Mouse (Mus musculus): ENCODE measurements around the gene Itprid2. TPM values are rescaled to one million over a fixed set of nuclear protein-coding genes. Genes with fewer than 3 reads are reported as not detected.
A peak's percentile ranks its signal among the peaks of the same experiment; 100 is the strongest.

The Itprid2 gene
- polyA plus RNA-seq, 1 experiment from 2014 or later = 5.9 TPM

DNA sequence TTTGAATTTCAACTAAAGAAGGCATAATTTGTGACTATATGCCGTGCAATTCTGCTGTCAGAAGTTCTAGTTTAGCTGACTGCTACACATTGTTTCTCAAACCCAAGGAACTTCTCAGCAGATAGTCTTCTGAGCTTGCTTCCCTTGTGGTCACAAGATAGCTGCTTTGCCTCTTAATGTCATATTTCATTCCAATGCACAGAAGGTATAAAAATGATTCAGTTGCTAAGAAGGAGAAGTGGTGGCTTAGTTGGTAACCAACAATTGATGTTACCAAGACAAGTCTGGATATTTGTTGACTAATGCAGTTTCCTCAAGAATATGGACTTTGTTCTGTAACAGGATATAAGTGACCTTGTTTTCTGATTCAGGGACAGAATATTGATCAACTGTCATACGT is 17.0 kb upstream of the Itprid2 start:
- ATAC-seq (ENCODE audit: low FRiP score) = no peak
- no peak overlapping the region for H3K9ac ChIP-seq (replicated peaks)
- H3K4me2 ChIP-seq = no peak overlapping the region
- no peaks in the 10 kb centered on the region for H3K27me3 ChIP-seq (replicated peaks)
- no peaks in the 10 kb centered on the region for H3K36me3 ChIP-seq
- WGBS = 92% methylated on average over 2 of the region's 2 CpGs
- H3K27ac ChIP-seq (replicated peaks) = no peak overlapping the region
- no peaks in the 10 kb centered on the region for H3K4me1 ChIP-seq
- no peak overlapping the region for H3K4me3 ChIP-seq (replicated peaks)
- H3K9me3 ChIP-seq (replicated peaks) = no peaks in the 10 kb centered on the region

DNA sequence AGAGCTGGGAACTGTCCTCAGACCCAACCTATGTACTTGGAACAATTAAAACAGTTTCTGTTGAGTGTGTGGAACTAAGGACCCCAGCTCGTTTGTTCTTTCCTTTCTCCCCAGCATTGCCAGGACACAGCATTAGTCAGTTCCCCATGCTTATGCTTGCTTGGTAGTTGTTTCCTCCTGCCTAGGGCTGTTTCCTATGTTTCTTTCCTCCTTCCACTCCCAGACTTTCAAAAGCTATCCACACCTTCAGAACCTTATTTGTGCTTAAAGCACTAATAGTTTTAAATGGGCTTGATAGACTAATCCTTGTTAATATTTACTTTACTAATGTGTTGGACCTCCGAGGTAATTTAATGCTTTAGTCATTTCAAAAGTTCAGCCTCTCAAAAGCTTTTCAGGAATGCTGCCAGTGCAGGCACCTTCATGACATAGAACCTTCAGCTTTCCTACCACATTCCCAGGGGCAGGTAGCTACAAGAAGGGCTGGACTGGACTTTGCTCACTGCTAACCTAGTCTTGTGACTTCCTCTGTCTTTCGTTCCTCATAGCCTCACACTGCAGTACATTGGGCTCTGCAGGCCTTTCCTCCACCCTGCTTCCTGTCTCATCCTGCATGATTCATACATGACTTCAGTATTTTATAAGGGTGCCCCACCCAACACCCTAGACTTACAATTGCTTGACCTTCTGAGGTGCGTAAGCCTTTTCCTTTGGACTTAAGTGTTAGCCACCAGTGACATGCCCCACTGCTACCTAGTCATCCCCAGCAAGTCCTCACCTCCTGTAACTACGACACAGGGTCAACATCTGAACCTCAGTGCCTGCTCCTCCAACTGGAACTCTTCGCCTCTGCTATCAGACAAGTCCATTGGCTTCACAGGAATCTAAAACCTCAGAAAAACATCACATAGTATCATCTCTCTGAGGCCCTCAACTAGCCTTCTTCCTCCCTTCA is 16.3 kb upstream of the Itprid2 start:
- Histone ChIP-seq H3K36me3 (no peaks in the 10 kb centered on the region), H3K9ac (replicated peaks) (no peak overlapping the region), H3K4me3 (replicated peaks) (no peak overlapping the region), H3K4me2 (no peak overlapping the region), H3K4me1 (no peaks in the 10 kb centered on the region), H3K27me3 (replicated peaks) (no peaks in the 10 kb centered on the region), H3K27ac (replicated peaks) (no peak overlapping the region), H3K9me3 (replicated peaks) (no peaks in the 10 kb centered on the region)
- WGBS = 83% methylated on average over 6 of the region's 6 CpGs
- no peak for ATAC-seq (ENCODE audit: low FRiP score)

DNA sequence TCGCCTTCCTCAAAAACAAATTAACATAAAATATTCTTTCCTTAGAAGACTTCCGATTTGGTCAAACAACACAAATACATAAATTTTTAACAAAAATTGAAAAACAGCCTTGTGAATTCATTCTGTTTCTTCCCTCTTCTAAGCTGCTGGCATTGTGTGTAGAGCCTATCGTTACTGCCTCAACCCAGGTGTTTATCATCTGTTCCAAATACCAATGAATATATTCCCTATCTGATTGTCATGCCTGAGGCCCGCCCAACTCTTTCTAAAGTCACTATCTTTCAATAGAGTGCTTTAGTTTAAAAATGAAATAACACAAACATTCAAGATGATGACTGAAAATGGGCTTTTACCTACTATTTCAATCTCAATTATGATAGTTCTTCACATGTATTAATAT is 11.9 kb upstream of the Itprid2 start:
- Histone ChIP-seq H3K4me1 (no peaks in the 10 kb centered on the region), H3K9me3 (replicated peaks) (no peaks in the 10 kb centered on the region), H3K9ac (replicated peaks) (no peak overlapping the region), H3K36me3 (no peaks in the 10 kb centered on the region), H3K4me2 (no peak overlapping the region), H3K4me3 (replicated peaks) (no peak overlapping the region), H3K27me3 (replicated peaks) (no peaks in the 10 kb centered on the region), H3K27ac (replicated peaks) (no peak overlapping the region)
- WGBS = 91% methylated on average over 4 of the region's 4 CpGs
- ATAC-seq (ENCODE audit: low FRiP score) = no peak

DNA sequence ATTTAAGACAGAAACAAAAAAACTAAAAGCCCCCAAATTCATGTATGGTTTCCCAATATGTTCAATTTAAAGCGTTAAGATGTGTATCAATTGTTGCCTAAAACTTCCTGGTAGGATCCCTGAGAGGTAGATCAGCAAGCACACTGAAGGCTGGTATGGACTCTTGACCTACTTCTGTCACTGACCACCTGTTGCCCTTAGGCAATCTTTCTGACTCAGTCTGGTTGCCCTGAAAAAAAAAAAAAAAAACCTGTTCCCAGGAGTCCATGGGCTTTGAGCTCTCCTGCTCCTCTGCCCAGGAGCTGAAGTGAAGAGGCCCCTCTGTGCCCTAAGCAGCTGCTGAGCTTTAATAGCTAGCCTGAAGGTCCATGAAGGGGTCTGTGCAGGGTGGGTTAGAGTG is 7.5 kb upstream of the Itprid2 start:
- Histone ChIP-seq H3K27ac (replicated peaks) (no peak overlapping the region), H3K27me3 (replicated peaks) (no peaks in the 10 kb centered on the region), H3K4me2 (no peak overlapping the region), H3K9me3 (replicated peaks) (no peaks in the 10 kb centered on the region), H3K36me3 (no peaks in the 10 kb centered on the region), H3K9ac (replicated peaks) (no peak overlapping the region), H3K4me1 (no peaks in the 10 kb centered on the region), H3K4me3 (replicated peaks) (no peak overlapping the region)
- ATAC-seq (ENCODE audit: low FRiP score) = no peak
- WGBS = 89% methylated on average over 1 of the region's 1 CpGs

DNA sequence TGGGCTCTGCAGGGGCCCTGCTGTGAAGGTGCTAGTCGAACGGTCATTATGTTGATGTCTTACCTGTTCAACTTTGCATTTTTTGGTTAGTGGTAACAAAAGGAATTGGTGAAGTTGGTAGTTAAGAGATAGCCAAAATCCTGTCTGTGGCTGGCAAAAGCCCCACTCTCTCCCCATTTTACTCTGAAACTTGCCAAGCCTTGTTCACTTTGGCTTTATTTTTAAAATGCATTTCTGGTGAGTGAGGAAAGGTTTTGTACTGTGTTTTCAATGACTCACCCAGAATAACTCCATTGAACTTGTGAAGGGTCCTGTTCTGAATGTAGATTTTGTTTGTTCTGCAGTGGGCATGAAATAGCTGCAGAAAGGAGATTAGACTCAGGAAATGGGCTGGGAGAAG is 4.9 kb upstream of the Itprid2 start:
- no peak for ATAC-seq (ENCODE audit: low FRiP score)
- Histone ChIP-seq H3K4me1 (no peaks in the 10 kb centered on the region), H3K27ac (replicated peaks) (no peak overlapping the region), H3K4me2 (no peak overlapping the region), H3K4me3 (replicated peaks) (no peak overlapping the region), H3K9me3 (replicated peaks) (no peaks in the 10 kb centered on the region), H3K9ac (replicated peaks) (no peak overlapping the region), H3K27me3 (replicated peaks) (no peaks in the 10 kb centered on the region), H3K36me3 (no peaks in the 10 kb centered on the region)
- 66% methylated on average over 2 of the region's 2 CpGs for WGBS

DNA sequence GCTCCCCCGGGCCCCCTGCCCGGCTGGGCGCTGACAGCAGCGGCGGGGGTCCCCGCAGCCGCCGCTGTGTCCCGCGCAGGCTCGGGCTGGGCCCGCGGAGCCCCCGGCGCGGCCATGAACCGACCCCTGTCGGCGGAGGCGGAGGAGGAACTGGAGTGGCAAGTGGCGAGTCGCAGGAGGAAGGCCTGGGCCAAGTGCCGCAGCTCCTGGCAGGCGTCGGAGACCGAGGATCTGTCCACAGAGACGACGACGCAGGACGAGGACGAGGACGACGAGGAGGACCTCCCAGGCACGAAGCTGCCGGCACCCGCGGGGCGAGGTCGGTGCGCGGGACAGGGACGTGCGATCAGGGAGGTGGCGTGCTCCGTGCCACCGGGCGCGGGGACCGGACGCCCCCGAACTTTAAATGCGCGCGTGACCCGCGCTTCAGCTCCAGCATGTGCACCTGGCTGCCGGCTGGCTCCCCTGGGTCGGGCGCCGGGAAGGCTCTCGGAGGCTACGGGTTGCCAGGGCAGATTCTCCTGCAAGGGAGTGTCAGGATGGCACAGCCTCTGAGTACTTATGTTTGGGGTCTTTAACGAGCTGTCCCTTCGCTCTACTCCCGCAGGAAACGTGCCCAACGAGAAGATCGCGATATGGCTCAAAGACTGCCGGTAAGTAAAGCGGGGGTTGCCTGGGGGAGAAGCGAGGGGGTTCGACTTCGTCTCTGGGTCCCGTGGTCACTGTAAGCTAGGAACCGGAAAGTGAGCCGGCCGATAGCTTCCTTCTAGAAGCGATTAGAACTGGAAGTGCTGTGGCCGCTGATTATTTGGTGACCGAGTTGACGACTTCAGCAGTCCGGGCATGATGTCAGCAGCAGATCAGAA is 507 bp downstream of the Itprid2 start:
- peaks cover 12% of the 10 kb centered on the region for H3K4me1 ChIP-seq
- under 1% methylated on average over 75 of the region's 83 CpGs for WGBS
- H3K36me3 ChIP-seq = no peaks in the 10 kb centered on the region
- peak overlapping the region; percentile 86 for H3K4me2 ChIP-seq
- H3K9me3 ChIP-seq (replicated peaks) = no peaks in the 10 kb centered on the region
- H3K27me3 ChIP-seq (replicated peaks) = no peaks in the 10 kb centered on the region
- H3K27ac ChIP-seq (replicated peaks) = peak overlapping the region; percentile 86
- peak; percentile 85 for ATAC-seq (ENCODE audit: low FRiP score)
- peak overlapping the region; percentile 84 for H3K9ac ChIP-seq (replicated peaks)
- peak overlapping the region; percentile 88 for H3K4me3 ChIP-seq (replicated peaks)

DNA sequence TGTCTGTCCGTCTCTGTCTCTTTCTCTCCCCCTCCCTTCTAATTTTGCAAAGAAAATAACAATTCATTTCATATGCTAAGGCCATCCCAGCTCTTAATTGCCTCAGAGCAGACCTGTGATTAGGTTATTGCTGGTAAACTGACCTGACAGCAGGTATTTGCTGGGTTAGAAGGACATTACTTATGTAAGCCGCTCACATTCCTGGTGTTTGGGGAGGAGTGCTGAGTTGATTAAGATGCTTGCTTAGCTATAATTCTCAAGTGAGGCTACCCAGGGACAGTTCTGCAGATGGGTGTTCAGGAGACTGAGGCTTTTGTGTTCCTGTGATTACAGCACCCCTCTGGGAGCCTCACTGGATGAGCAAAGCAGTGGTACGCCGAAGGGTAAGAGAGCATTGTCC is 3.8 kb downstream of the Itprid2 start:
- Histone ChIP-seq H3K27me3 (replicated peaks) (no peaks in the 10 kb centered on the region), H3K4me3 (replicated peaks) (peak overlapping the region; percentile 9; the same call in 1 of the 2 replicates), H3K36me3 (peaks cover 17% of the 10 kb centered on the region; the same call in 1 of the 2 replicates), H3K4me1 (peaks cover 12% of the 10 kb centered on the region), H3K4me2 (peak overlapping the region; percentile 37), H3K9me3 (replicated peaks) (no peaks in the 10 kb centered on the region), H3K9ac (replicated peaks) (no peak overlapping the region), H3K27ac (replicated peaks) (no peak overlapping the region)
- 37% methylated on average over 4 of the region's 4 CpGs for WGBS
- no peak for ATAC-seq (ENCODE audit: low FRiP score)

DNA sequence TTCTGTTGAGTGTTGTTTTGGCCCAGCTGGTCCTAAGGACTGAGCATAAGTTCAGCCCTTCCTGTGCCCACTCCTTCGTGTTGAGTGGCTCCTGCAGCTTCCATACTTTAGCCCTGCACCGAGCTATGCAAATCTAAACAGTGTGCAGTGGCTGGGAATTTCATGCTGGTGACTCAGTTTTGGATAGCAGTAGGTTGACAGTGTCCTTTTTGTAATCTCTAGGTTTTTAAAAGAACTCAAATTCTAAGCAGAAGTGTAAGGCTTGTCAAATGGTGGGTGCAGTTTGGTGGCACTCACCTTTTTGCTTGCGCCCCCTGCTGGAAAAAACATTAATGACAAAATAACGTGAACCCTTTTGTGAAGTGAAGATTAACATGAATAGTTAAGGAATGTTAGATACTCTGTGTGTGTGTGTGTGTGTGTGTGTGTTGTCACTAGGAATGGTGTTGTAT is 11.1 kb downstream of the Itprid2 start:
- no peak for ATAC-seq (ENCODE audit: low FRiP score)

DNA sequence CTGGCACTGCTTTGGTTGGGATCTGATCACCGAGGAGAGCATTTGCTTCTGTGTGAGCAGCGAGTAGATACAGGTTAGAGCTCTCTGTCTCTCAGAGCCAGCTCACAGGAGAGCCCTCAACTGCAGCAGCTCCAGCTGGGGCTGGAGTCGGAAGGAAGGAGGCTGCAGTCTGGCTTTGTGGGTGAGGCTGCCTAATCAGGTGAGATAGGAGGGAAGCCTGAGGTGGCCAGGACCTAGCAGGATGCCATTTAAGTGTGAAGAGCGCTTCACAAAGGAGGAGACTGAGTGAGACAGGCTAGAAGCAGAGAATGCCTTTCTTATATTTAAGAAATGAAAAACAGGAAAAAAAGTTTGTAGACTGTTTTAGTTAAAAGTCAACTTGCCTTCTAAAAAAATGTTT is 11.9 kb downstream of the Itprid2 start:
- H3K4me2 ChIP-seq = no peak overlapping the region
- no peak overlapping the region for H3K9ac ChIP-seq (replicated peaks)
- no peak overlapping the region for H3K27ac ChIP-seq (replicated peaks)
- peaks cover 22% of the 10 kb centered on the region for H3K36me3 ChIP-seq
- no peaks in the 10 kb centered on the region for H3K9me3 ChIP-seq (replicated peaks)
- 57% methylated on average over 4 of the region's 4 CpGs for WGBS
- H3K27me3 ChIP-seq (replicated peaks) = no peaks in the 10 kb centered on the region
- no peaks in the 10 kb centered on the region for H3K4me1 ChIP-seq
- no peak overlapping the region for H3K4me3 ChIP-seq (replicated peaks)
- no peak for ATAC-seq (ENCODE audit: low FRiP score)

More for the DNA sequence above, 11.1 kb downstream of the Itprid2 start:
- Histone ChIP-seq H3K27me3 (replicated peaks) (no peaks in the 10 kb centered on the region), H3K9ac (replicated peaks) (no peak overlapping the region), H3K4me1 (no peaks in the 10 kb centered on the region), H3K36me3 (peaks cover 27% of the 10 kb centered on the region), H3K4me2 (no peak overlapping the region), H3K27ac (replicated peaks) (no peak overlapping the region), H3K4me3 (replicated peaks) (no peak overlapping the region), H3K9me3 (replicated peaks) (no peaks in the 10 kb centered on the region)
- WGBS = 53% methylated on average over 4 of the region's 4 CpGs

DNA sequence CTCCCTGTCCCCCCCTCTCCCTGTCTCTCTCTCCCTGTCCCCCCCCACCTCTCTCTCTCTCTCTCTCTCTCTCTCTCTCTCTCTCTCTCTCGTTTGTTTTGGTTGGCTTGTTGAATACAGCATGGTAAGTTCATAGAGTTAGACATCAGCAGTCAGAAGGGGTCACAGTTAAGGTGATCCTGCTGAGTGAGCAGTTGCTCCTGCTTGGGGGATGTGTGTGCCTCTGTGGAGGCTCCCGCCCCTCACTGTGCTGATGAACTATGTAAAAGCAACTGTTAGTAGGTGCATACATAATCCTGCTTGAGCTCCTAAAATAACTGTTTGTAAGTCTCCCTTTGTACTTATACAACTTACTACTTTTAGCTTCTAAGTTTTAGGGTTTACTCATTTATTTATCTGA is 12.6 kb downstream of the Itprid2 start:
- H3K4me2 ChIP-seq = no peak overlapping the region
- H3K9me3 ChIP-seq (replicated peaks) = no peaks in the 10 kb centered on the region
- H3K27me3 ChIP-seq (replicated peaks) = no peaks in the 10 kb centered on the region
- no peak for ATAC-seq (ENCODE audit: low FRiP score)
- no peak overlapping the region for H3K4me3 ChIP-seq (replicated peaks)
- 37% methylated on average over 2 of the region's 2 CpGs for WGBS
- H3K4me1 ChIP-seq = no peaks in the 10 kb centered on the region
- peaks cover 16% of the 10 kb centered on the region for H3K36me3 ChIP-seq
- no peak overlapping the region for H3K27ac ChIP-seq (replicated peaks)
- no peak overlapping the region for H3K9ac ChIP-seq (replicated peaks)

DNA sequence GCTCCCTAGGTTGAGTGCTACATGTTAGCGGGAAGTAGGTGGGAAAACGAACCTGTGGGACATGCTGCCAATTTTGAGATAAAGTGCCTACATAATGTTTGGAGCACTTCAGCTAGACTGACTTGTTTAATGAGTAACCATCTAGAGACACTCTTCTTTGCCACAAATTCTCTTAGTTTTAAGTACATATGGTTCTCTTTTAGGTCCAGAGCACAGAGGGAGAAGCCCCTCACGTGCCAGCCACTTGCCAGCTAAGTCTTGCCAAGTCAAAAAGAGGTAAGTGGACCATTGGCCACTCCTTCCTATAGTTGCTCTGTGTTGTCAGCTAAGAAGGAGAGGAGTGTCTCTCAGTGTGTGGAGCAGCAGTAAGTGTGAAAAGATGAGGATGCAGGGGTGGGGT is 16.0 kb downstream of the Itprid2 start:
- ATAC-seq (ENCODE audit: low FRiP score) = no peak
- no peak overlapping the region for H3K4me3 ChIP-seq (replicated peaks)
- 89% methylated on average over 3 of the region's 3 CpGs for WGBS

More for the DNA sequence above, 16.0 kb downstream of the Itprid2 start:
- Histone ChIP-seq H3K4me2 (no peak overlapping the region), H3K27ac (replicated peaks) (no peak overlapping the region), H3K4me1 (no peaks in the 10 kb centered on the region), H3K36me3 (no peaks in the 10 kb centered on the region), H3K9me3 (replicated peaks) (no peaks in the 10 kb centered on the region), H3K27me3 (replicated peaks) (no peaks in the 10 kb centered on the region), H3K9ac (replicated peaks) (no peak overlapping the region)

All from neural tube, embryonic 15.5 days (tissue).